Mouse (Mus musculus): Measurements from ENCODE around the gene Inpp4a.

Gene Inpp4a

GRCm38 (mm10) chr1:37356305-37356704 is 56.6 kb downstream of the Inpp4a start:
- DNase-seq (ENCODE audit: low read depth): no peak

- no peak for DNase-seq (ENCODE audit: low read depth)
Measured at GRCm38 (mm10) chr1:37357173-37357572, 57.5 kb downstream of the Inpp4a start.

GRCm38 (mm10) chr1:37358621-37359020 is 59.0 kb downstream of the Inpp4a start:
- no peak for DNase-seq (ENCODE audit: low read depth)

GRCm38 (mm10) chr1:37359395-37360092 is 59.9 kb downstream of the Inpp4a start:
- DNase-seq (ENCODE audit: low read depth): no peak

GRCm38 (mm10) chr1:37360781-37361180 is 61.1 kb downstream of the Inpp4a start:
- DNase-seq (ENCODE audit: low read depth): no peak

- no peak for DNase-seq (ENCODE audit: low read depth)
Measured at GRCm38 (mm10) chr1:37362721-37363120, 63.1 kb downstream of the Inpp4a start.

GRCm38 (mm10) chr1:37368125-37368524 is 68.5 kb downstream of the Inpp4a start:
- no peak for DNase-seq (ENCODE audit: low read depth)

- DNase-seq (ENCODE audit: low read depth): no peak
Measured at GRCm38 (mm10) chr1:37368768-37369385, 69.2 kb downstream of the Inpp4a start.

- DNase-seq (ENCODE audit: low read depth): no peak
Measured at GRCm38 (mm10) chr1:37376177-37376576, 76.5 kb downstream of the Inpp4a start.

GRCm38 (mm10) chr1:37376751-37377150 is 77.1 kb downstream of the Inpp4a start:
- no peak for DNase-seq (ENCODE audit: low read depth)

GRCm38 (mm10) chr1:37378095-37378494 is 78.4 kb downstream of the Inpp4a start:
- no peak for DNase-seq (ENCODE audit: low read depth)

GRCm38 (mm10) chr1:37379536-37379935 is 79.9 kb downstream of the Inpp4a start:
- DNase-seq (ENCODE audit: low read depth): no peak

GRCm38 (mm10) chr1:37380913-37381312 is 81.2 kb downstream of the Inpp4a start:
- DNase-seq (ENCODE audit: low read depth): no peak

GRCm38 (mm10) chr1:37384304-37384703 is 84.6 kb downstream of the Inpp4a start:
- no peak for DNase-seq (ENCODE audit: low read depth)

- no peak for DNase-seq (ENCODE audit: low read depth)
Measured at GRCm38 (mm10) chr1:37386448-37386971, 86.8 kb downstream of the Inpp4a start.

GRCm38 (mm10) chr1:37393174-37393573 is 93.5 kb downstream of the Inpp4a start:
- no peak for DNase-seq (ENCODE audit: low read depth)

GRCm38 (mm10) chr1:37396481-37396880 is 96.8 kb downstream of the Inpp4a start:
- no peak for DNase-seq (ENCODE audit: low read depth)

GRCm38 (mm10) chr1:37398961-37399360 is 99.3 kb downstream of the Inpp4a start:
- DNase-seq (ENCODE audit: low read depth): no peak

GRCm38 (mm10) chr1:37399734-37400133 is 100.1 kb downstream of the Inpp4a start:
- no peak for DNase-seq (ENCODE audit: low read depth)

- peak; percentile 77 for DNase-seq (ENCODE audit: low read depth)
Measured at GRCm38 (mm10) chr1:37401687-37402086, 102.0 kb downstream of the Inpp4a start.

- no peak for DNase-seq (ENCODE audit: low read depth)
Measured at GRCm38 (mm10) chr1:37405137-37405536, 105.5 kb downstream of the Inpp4a start.

GRCm38 (mm10) chr1:37407228-37407627 is 107.6 kb downstream of the Inpp4a start:
- DNase-seq (ENCODE audit: low read depth): no peak

- no peak for DNase-seq (ENCODE audit: low read depth)
Measured at GRCm38 (mm10) chr1:37408059-37408458, 108.4 kb downstream of the Inpp4a start.

- no peak for DNase-seq (ENCODE audit: low read depth)
Measured at GRCm38 (mm10) chr1:37408678-37409077, 109.0 kb downstream of the Inpp4a start.

All from naive thymus-derived CD4-positive, alpha-beta T cell, adult 2 months (primary cell).